Mouse (Mus musculus): ENCODE results near the gene Pdcd1lg2.

DNA sequence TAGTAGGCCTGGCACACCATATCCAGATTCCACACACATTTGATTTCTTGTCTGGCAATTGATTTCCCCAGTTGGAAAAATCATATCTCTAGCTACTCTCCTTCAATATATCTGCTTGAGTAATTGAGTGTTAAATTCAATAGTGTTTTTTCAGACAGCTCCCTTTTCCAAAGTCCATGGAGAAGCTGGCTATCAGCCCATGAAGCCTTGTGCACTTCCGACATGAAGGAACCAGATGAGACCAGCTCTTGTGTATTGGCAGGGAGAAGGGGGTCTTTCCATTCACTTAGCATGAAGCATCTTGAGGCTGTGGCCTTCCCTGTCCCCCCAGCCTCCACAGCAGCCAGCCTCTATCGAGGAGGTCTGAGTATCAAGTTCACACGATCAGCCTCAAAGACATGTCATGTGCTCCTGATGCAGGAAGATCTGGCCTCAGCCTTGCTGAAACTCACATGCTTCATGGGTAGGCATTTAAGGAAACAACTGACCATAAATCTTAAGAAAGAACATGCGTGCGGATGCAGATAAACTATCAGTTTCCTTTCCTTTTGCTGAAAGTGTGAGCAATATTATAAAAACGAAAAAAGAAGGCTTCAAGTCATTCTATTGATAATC, 88.2 kb downstream of the Pdcd1lg2 start:
- TF ChIP-seq CTCF (IDR thresholded peaks at IDR 0.05; ENCODE audit: borderline replicate concordance, control insufficient read depth, extremely low read depth, insufficient read depth, low read length, poor library complexity) (no peak), POLR2A (IDR thresholded peaks at IDR 0.05; ENCODE audit: control insufficient read depth, extremely low read depth, insufficient read depth, low read length, poor library complexity) (no peak)

Measured in thymus, adult 2 months (tissue).